Mouse (Mus musculus): Measurements from ENCODE around the gene Ica1. TPM values are rescaled to one million over a fixed set of nuclear protein-coding genes. Genes with fewer than 3 reads are reported as not detected.

Ica1 gene
- polyA plus RNA-seq, 1 experiment from 2014 or later, result 15.6 TPM

DNA sequence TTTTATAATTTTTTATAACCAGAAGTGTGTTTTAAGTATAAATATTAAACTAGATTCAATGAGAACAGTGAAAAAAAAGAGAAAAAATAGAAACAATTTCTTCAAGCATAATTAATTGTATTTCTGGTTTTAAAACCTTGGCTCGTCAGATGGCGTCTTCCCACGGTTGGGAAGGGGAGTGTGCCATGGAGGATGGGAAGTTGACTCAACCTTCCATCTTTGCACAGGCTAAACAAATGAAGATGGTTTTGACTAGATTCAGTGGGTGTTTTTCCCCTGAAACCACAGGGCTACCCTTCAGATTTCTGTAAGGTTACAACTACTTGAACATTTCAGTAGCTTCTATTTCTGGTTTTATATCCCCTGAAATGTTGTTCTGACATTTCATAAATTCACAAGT, 12.5 kb downstream of the Ica1 start:
- Histone ChIP-seq H3K9me3 (no peaks in the 10 kb centered on the region), H3K27me3 (no peaks in the 10 kb centered on the region), H3K4me3 (no peak overlapping the region), H3K4me1 (peaks cover 4% of the 10 kb centered on the region; the same call in 1 of the 2 replicates), H3K4me2 (no peak overlapping the region), H3K36me3 (no peaks in the 10 kb centered on the region), H3K9ac (no peak overlapping the region), H3K27ac (no peak overlapping the region)
- WGBS, result 92% methylated on average over 3 of the region's 3 CpGs
- ATAC-seq (ENCODE audit: insufficient number of reproducible peaks, low FRiP score, low TSS enrichment, low read depth), result no peak

GRCm38 (mm10) chr6:8765064-8765463, 13.2 kb downstream of the Ica1 start:
- no peaks in the 10 kb centered on the region for H3K4me1 ChIP-seq
- H3K4me2 ChIP-seq, result no peak overlapping the region
- no peak for ATAC-seq (ENCODE audit: insufficient number of reproducible peaks, low FRiP score, low TSS enrichment, low read depth)
- no peak overlapping the region for H3K9ac ChIP-seq
- H3K27me3 ChIP-seq, result no peaks in the 10 kb centered on the region
- 47% methylated on average over 1 of the region's 1 CpGs for WGBS
- no peak overlapping the region for H3K4me3 ChIP-seq
- no peak overlapping the region for H3K27ac ChIP-seq
- no peaks in the 10 kb centered on the region for H3K9me3 ChIP-seq
- no peaks in the 10 kb centered on the region for H3K36me3 ChIP-seq

DNA sequence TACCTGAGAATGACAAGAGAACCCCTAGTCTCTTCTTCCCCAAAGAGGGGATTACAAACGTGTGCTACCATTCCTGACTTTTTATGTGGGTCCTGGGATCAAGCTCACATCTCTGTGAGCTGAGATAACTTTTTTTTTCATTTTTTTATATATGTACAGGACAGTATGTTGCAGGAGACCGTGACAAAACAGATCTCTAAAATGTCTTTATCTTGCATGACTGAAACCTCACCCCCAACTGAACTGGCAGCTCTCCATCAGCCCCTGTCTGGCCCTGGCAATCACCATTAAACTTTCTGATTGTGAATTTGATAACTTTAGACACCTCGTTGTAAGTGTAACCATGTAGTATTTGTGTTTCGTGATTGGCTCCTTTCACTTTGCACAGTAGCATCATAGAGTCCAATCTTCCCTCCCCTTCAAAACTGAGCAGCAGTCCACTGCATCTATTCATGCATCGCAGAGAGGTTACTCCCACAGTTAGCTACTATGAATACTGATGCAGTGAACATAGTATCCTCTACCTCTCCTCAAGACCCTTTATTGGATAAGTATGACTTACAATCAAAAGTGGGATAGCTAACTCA, 17.5 kb downstream of the Ica1 start:
- H3K4me2 ChIP-seq, result no peak overlapping the region
- no peak for ATAC-seq (ENCODE audit: insufficient number of reproducible peaks, low FRiP score, low TSS enrichment, low read depth)
- no peaks in the 10 kb centered on the region for H3K4me1 ChIP-seq
- 74% methylated on average over 5 of the region's 5 CpGs for WGBS
- H3K4me3 ChIP-seq, result no peak overlapping the region
- H3K9me3 ChIP-seq, result no peaks in the 10 kb centered on the region
- H3K36me3 ChIP-seq, result no peaks in the 10 kb centered on the region
- no peak overlapping the region for H3K27ac ChIP-seq
- no peak overlapping the region for H3K9ac ChIP-seq
- no peaks in the 10 kb centered on the region for H3K27me3 ChIP-seq

GRCm38 (mm10) chr6:8759901-8760300, 18.4 kb downstream of the Ica1 start:
- no peak overlapping the region for H3K27ac ChIP-seq
- H3K4me2 ChIP-seq, result no peak overlapping the region
- 68% methylated on average over 1 of the region's 1 CpGs for WGBS
- no peak overlapping the region for H3K4me3 ChIP-seq
- H3K9ac ChIP-seq, result no peak overlapping the region
- no peaks in the 10 kb centered on the region for H3K4me1 ChIP-seq
- no peaks in the 10 kb centered on the region for H3K36me3 ChIP-seq
- ATAC-seq (ENCODE audit: insufficient number of reproducible peaks, low FRiP score, low TSS enrichment, low read depth), result no peak
- H3K9me3 ChIP-seq, result no peaks in the 10 kb centered on the region
- H3K27me3 ChIP-seq, result no peaks in the 10 kb centered on the region

GRCm38 (mm10) chr6:8755760-8756276, 22.5 kb downstream of the Ica1 start:
- H3K4me3 ChIP-seq, result no peak overlapping the region
- no peaks in the 10 kb centered on the region for H3K36me3 ChIP-seq
- H3K9ac ChIP-seq, result no peak overlapping the region
- H3K9me3 ChIP-seq, result no peaks in the 10 kb centered on the region
- H3K27ac ChIP-seq, result no peak overlapping the region
- H3K4me1 ChIP-seq, result no peaks in the 10 kb centered on the region
- ATAC-seq (ENCODE audit: insufficient number of reproducible peaks, low FRiP score, low TSS enrichment, low read depth), result no peak
- no peak overlapping the region for H3K4me2 ChIP-seq
- 70% methylated on average over 8 of the region's 8 CpGs for WGBS
- no peaks in the 10 kb centered on the region for H3K27me3 ChIP-seq

GRCm38 (mm10) chr6:8754486-8754885, 23.8 kb downstream of the Ica1 start:
- Histone ChIP-seq H3K36me3 (no peaks in the 10 kb centered on the region), H3K4me3 (no peak overlapping the region), H3K4me1 (no peaks in the 10 kb centered on the region), H3K4me2 (no peak overlapping the region), H3K9me3 (no peaks in the 10 kb centered on the region), H3K9ac (no peak overlapping the region), H3K27me3 (no peaks in the 10 kb centered on the region), H3K27ac (no peak overlapping the region)
- ATAC-seq (ENCODE audit: insufficient number of reproducible peaks, low FRiP score, low TSS enrichment, low read depth), result no peak
- 94% methylated on average over 5 of the region's 5 CpGs for WGBS

- 81% methylated on average over 2 of the region's 2 CpGs for WGBS
- Histone ChIP-seq H3K4me1 (no peaks in the 10 kb centered on the region), H3K4me2 (no peak overlapping the region), H3K4me3 (no peak overlapping the region), H3K9ac (no peak overlapping the region), H3K27me3 (no peaks in the 10 kb centered on the region), H3K36me3 (no peaks in the 10 kb centered on the region), H3K27ac (no peak overlapping the region), H3K9me3 (no peaks in the 10 kb centered on the region)
- ATAC-seq (ENCODE audit: insufficient number of reproducible peaks, low FRiP score, low TSS enrichment, low read depth), result no peak
Observed at GRCm38 (mm10) chr6:8753723-8754036, 24.6 kb downstream of the Ica1 start.

- Histone ChIP-seq H3K36me3 (no peaks in the 10 kb centered on the region), H3K4me1 (no peaks in the 10 kb centered on the region), H3K27ac (no peak overlapping the region), H3K27me3 (no peaks in the 10 kb centered on the region), H3K9ac (no peak overlapping the region), H3K4me2 (no peak overlapping the region), H3K4me3 (no peak overlapping the region), H3K9me3 (no peaks in the 10 kb centered on the region)
- 67% methylated on average over 6 of the region's 6 CpGs for WGBS
- ATAC-seq (ENCODE audit: insufficient number of reproducible peaks, low FRiP score, low TSS enrichment, low read depth), result no peak
Observed at GRCm38 (mm10) chr6:8752984-8753722, 25.1 kb downstream of the Ica1 start.

- Histone ChIP-seq H3K4me3 (no peak overlapping the region), H3K4me2 (no peak overlapping the region), H3K27me3 (no peaks in the 10 kb centered on the region), H3K27ac (no peak overlapping the region), H3K9ac (no peak overlapping the region), H3K4me1 (no peaks in the 10 kb centered on the region), H3K9me3 (no peaks in the 10 kb centered on the region), H3K36me3 (no peaks in the 10 kb centered on the region)
- 51% methylated on average over 7 of the region's 7 CpGs for WGBS
- ATAC-seq (ENCODE audit: insufficient number of reproducible peaks, low FRiP score, low TSS enrichment, low read depth), result no peak
Observed at GRCm38 (mm10) chr6:8744886-8745285, 33.4 kb downstream of the Ica1 start.

GRCm38 (mm10) chr6:8744273-8744785, 34.0 kb downstream of the Ica1 start:
- no peak overlapping the region for H3K27ac ChIP-seq
- H3K9ac ChIP-seq, result no peak overlapping the region
- no peak overlapping the region for H3K4me3 ChIP-seq
- H3K4me1 ChIP-seq, result no peaks in the 10 kb centered on the region
- H3K9me3 ChIP-seq, result no peaks in the 10 kb centered on the region
- WGBS, result 91% methylated on average over 4 of the region's 4 CpGs
- H3K27me3 ChIP-seq, result no peaks in the 10 kb centered on the region
- no peaks in the 10 kb centered on the region for H3K36me3 ChIP-seq
- no peak overlapping the region for H3K4me2 ChIP-seq
- ATAC-seq (ENCODE audit: insufficient number of reproducible peaks, low FRiP score, low TSS enrichment, low read depth), result no peak

- H3K9ac ChIP-seq, result no peak overlapping the region
- H3K27ac ChIP-seq, result no peak overlapping the region
- 23% methylated on average over 3 of the region's 3 CpGs for WGBS
Observed at GRCm38 (mm10) chr6:8742449-8742848, 35.8 kb downstream of the Ica1 start.

GRCm38 (mm10) chr6:8741659-8742058, 36.6 kb downstream of the Ica1 start:
- 38% methylated on average over 1 of the region's 1 CpGs for WGBS
- no peak overlapping the region for H3K27ac ChIP-seq

More at GRCm38 (mm10) chr6:8742449-8742848, 35.8 kb downstream of the Ica1 start:
- Histone ChIP-seq H3K9me3 (no peaks in the 10 kb centered on the region), H3K4me1 (no peaks in the 10 kb centered on the region), H3K4me3 (no peak overlapping the region), H3K36me3 (no peaks in the 10 kb centered on the region), H3K4me2 (no peak overlapping the region), H3K27me3 (no peaks in the 10 kb centered on the region)
- no peak for ATAC-seq (ENCODE audit: insufficient number of reproducible peaks, low FRiP score, low TSS enrichment, low read depth)

More at GRCm38 (mm10) chr6:8741659-8742058, 36.6 kb downstream of the Ica1 start:
- no peak for ATAC-seq (ENCODE audit: insufficient number of reproducible peaks, low FRiP score, low TSS enrichment, low read depth)
- Histone ChIP-seq H3K9ac (no peak overlapping the region), H3K4me3 (no peak overlapping the region), H3K4me1 (no peaks in the 10 kb centered on the region), H3K36me3 (no peaks in the 10 kb centered on the region), H3K9me3 (no peaks in the 10 kb centered on the region), H3K4me2 (no peak overlapping the region), H3K27me3 (no peaks in the 10 kb centered on the region)
